Mouse (Mus musculus) kidney, embryonic 15.5 days (tissue): ENCODE measurements around the gene Ptpn7. TPM values are rescaled to one million over a fixed set of nuclear protein-coding genes. Genes with fewer than 3 reads are reported as not detected.
"Not testable (repeated sequence)": the region's sequence is repeated elsewhere in the genome, so short reads cannot be mapped to it uniquely, and the experiment has no call there.

Experiments used
- ATAC-seq: fragments of 200-750 bp; cut with Nextera tagmentation; replicated peaks from 2 replicates; pipeline ENCODE4 v1.8.0; 2017; ENCODE audit warnings: moderate TSS enrichment; ENCODE audit not compliant: low FRiP score
- H3K27ac ChIP-seq: fragments of 300-500 bp; sonication (generic); 2 replicates; pipeline ENCODE4 v1.5.1; 2015; ENCODE audit warnings: mild to moderate bottlenecking, inconsistent platforms
- H3K27me3 ChIP-seq: fragments of 300-500 bp; sonication (generic); 2 replicates; pipeline ENCODE4 v1.6.1; 2015; ENCODE audit warnings: inconsistent platforms
- H3K36me3 ChIP-seq: fragments of 300-500 bp; sonication (generic); 2 replicates; pipeline ENCODE4 v1.6.1; 2015; ENCODE audit warnings: inconsistent platforms
- H3K4me1 ChIP-seq: fragments of 300-500 bp; sonication (generic); 2 replicates; pipeline ENCODE4 v1.6.1; 2015; ENCODE audit warnings: inconsistent platforms
- H3K4me2 ChIP-seq: fragments of 300-500 bp; sonication (generic); 2 replicates; pipeline ENCODE4 v1.6.1; 2015; ENCODE audit warnings: moderate library complexity, mild to moderate bottlenecking, inconsistent platforms
- H3K4me3 ChIP-seq: fragments of 300-500 bp; sonication (generic); replicated peaks from 2 replicates; pipeline ENCODE4 v1.5.1; 2015; ENCODE audit warnings: mild to moderate bottlenecking, inconsistent platforms
- H3K9ac ChIP-seq: fragments of 300-500 bp; sonication (generic); 2 replicates; pipeline ENCODE4 v1.6.1; 2015; ENCODE audit warnings: mild to moderate bottlenecking, inconsistent platforms
- H3K9me3 ChIP-seq: fragments of 300-500 bp; sonication (generic); replicated peaks from 2 replicates; pipeline ENCODE4 v1.6.1; 2016; ENCODE audit warnings: inconsistent platforms
- WGBS: fragments of 180-500 bp; shearing (Covaris S2); methylation state at CpG from one replicate; pipeline ENCODE4 v1.1.7; 2015; ENCODE audit warnings: mixed read lengths; 5-methylcytosine and 5-hydroxymethylcytosine counted together
- polyA plus RNA-seq: library from polyadenylated mRNA; unstranded; fragments of >200 nt; fragmentation: Nextera tagmentation; extraction: Ambion mirVana; gene quantifications from 2 replicates; pipeline ENCODE4 v1.2.1, GENCODE M21; 2015

The Ptpn7 gene
- polyA plus RNA-seq, 1 experiment from 2014 or later: 1.2 TPM

DNA sequence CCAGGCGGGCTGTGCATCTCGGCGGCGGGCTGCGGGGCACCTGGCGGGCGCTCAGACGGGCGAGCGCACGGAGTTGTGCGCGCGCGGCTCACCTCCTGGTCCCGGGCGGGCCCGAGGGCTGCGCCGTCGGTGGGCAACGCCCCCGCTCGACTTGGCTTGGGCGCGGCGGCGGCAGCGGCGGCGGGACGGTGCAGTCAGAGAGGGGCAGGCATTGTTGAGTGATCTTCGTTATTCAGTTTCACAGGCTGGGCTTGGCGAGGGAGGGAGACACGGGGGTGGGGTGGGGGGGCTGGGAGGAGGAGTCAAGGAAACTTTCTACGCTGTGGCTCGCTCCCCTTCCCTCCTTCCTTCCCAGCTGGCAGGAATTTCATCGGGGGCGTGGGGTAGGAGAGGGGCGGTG is 27.4 kb upstream of the Ptpn7 start, which contains the start of gene Lgr6:
Gene Lgr6, minus strand, starts transcription at position 153 of the 400 bp plus-strand sequence.
- H3K9ac ChIP-seq: peak within 1 kb of the TSS; percentile 31; the same call in 1 of the 2 replicates
- H3K27ac ChIP-seq: no peak within 1 kb of the TSS
- peaks cover 76% of the 10 kb centered on the region for H3K27me3 ChIP-seq
- peaks cover 21% of the 10 kb centered on the region for H3K4me1 ChIP-seq
- no peaks in the 10 kb centered on the region for H3K36me3 ChIP-seq
- peak within 1 kb of the TSS; percentile 88 for H3K4me2 ChIP-seq
- H3K4me3 ChIP-seq: peak within 1 kb of the TSS; percentile 51
- peak; percentile 47 for ATAC-seq
- WGBS: under 1% methylated on average over 37 of the region's 40 CpGs
- H3K9me3 ChIP-seq: no peaks in the 10 kb centered on the region

DNA sequence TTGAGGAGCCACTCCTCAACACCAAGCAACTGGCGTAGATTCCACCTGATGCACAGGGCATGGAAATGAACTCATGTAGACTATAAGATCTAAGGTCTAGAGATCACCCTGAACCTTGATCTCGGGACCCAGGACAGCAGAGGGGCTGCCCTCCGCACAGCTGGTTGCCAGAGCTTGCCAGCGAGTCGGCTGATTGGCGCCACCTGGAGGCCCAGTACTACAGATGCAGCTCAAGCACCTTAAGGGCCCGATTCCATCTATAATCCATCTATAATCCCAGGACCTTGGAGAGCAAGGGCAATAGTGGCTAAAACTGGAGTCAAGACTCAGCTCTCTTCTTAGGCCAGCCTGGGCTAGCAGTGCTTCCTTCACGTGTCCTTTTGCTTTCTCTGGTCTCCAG is 26.5 kb upstream of the Ptpn7 start:
- 3% methylated on average over 8 of the region's 8 CpGs for WGBS
- no peak overlapping the region for H3K9ac ChIP-seq
- H3K4me3 ChIP-seq: peak overlapping the region; percentile 51
- peak overlapping the region; percentile 88 for H3K4me2 ChIP-seq
- H3K27ac ChIP-seq: no peak overlapping the region
- H3K36me3 ChIP-seq: no peaks in the 10 kb centered on the region
- 0 out of 2 replicates have a peak, but pooled peaks have one; percentile 13 for ATAC-seq
- peaks cover 71% of the 10 kb centered on the region for H3K27me3 ChIP-seq
- H3K9me3 ChIP-seq: no peaks in the 10 kb centered on the region
- peaks cover 17% of the 10 kb centered on the region for H3K4me1 ChIP-seq

DNA sequence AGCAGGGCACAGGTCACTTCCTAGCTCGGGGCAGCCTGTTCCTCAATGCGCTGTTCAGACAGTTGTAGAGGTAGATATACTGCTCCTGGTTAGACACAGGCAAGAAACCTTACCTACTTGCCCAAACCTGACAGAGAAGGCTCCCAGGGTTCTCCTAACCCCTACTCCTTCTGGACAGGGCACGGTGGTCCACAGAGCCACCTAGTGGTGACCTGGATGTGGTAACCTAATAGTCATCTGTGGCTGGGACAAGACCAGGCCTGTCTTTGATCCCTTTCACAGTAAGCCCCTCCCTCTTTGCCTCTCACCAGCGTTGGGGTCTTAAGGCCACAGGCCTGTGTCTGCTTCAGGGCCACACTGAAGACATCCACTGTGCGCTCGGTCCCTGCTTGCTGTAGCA is 23.9 kb upstream of the Ptpn7 start:
- H3K9me3 ChIP-seq: no peaks in the 10 kb centered on the region
- no peak overlapping the region for H3K27ac ChIP-seq
- no peak overlapping the region for H3K4me3 ChIP-seq
- WGBS: 35% methylated on average over 6 of the region's 6 CpGs
- H3K9ac ChIP-seq: no peak overlapping the region
- ATAC-seq: no peak
- H3K36me3 ChIP-seq: no peaks in the 10 kb centered on the region
- H3K4me1 ChIP-seq: peaks cover 23% of the 10 kb centered on the region
- no peak overlapping the region for H3K4me2 ChIP-seq
- H3K27me3 ChIP-seq: peaks cover 44% of the 10 kb centered on the region

DNA sequence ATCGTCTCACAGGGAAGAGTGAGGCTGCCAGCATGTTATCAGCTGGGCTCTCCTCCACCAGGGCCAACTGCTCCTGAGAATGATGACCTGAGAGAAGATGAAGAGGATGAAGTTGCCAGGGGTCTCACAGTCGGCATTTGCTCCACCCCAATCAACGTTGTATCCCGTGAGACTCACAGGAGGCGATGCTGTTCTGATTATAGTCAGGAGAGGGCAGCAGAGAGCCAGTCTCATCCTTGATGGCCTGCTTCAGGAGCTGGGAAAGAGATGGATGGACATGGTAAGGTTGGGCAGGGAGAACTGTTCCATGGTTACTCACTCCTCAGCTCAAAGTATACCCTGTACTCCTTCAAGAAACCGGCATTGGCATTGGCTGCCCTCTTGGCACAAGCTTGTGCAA is 22.4 kb upstream of the Ptpn7 start:
- H3K4me3 ChIP-seq: no peak overlapping the region
- peaks cover 17% of the 10 kb centered on the region for H3K4me1 ChIP-seq
- WGBS: 18% methylated on average over 6 of the region's 6 CpGs
- H3K27ac ChIP-seq: no peak overlapping the region
- H3K27me3 ChIP-seq: peaks cover 30% of the 10 kb centered on the region
- H3K36me3 ChIP-seq: no peaks in the 10 kb centered on the region
- no peak for ATAC-seq
- no peaks in the 10 kb centered on the region for H3K9me3 ChIP-seq
- no peak overlapping the region for H3K4me2 ChIP-seq
- H3K9ac ChIP-seq: no peak overlapping the region

DNA sequence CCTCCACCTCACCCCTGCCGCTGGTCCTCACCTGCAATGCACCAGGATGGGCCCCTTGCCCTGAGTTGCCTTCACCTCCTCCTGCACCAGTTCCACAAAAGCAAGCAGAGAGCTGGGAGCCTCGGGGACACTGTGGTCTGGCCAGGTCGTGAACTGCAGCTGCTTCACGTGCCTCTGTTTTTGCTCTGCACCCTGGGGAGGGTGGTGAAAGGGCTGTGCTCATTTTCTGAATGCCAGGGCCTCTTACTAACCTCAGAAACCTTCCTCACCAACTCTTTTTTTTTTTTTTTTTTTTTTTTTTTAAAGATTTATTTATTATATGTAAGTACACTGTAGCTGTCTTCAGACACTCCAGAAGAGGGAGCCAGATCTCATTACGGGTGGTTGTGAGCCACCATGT is 21.2 kb upstream of the Ptpn7 start:
- not testable (repeated sequence) for H3K9me3 ChIP-seq, H3K4me3 ChIP-seq, H3K9ac ChIP-seq, H3K4me1 ChIP-seq, H3K4me2 ChIP-seq, H3K27ac ChIP-seq, H3K36me3 ChIP-seq, ATAC-seq
- WGBS: 73% methylated on average over 5 of the region's 5 CpGs
- H3K27me3 ChIP-seq: peaks cover 18% of the 10 kb centered on the region

DNA sequence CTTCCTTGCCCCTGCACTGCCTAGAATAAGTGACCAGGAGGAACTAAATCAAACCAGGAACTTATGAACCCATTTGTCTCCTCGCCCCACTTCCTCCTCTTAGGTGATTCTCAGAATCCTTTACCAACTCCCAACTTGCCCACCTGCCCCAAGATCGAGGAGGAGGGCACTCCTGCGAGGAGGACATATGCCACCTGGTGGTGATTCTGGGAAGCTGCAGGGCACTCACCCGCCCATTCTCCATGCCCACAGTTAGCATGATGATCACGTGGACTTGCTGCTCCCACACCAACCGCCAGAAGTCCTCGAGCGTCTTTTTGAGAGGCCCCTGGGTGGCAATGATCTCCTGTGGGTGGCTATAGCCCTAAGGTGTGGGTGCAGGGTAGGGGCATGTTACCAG is 19.8 kb upstream of the Ptpn7 start:
- no peak overlapping the region for H3K4me2 ChIP-seq
- peaks cover 5% of the 10 kb centered on the region; the same call in 1 of the 2 replicates for H3K27me3 ChIP-seq
- WGBS: 12% methylated on average over 8 of the region's 8 CpGs
- no peak overlapping the region for H3K4me3 ChIP-seq
- no peaks in the 10 kb centered on the region for H3K9me3 ChIP-seq
- no peak overlapping the region for H3K27ac ChIP-seq
- no peaks in the 10 kb centered on the region for H3K36me3 ChIP-seq
- ATAC-seq: 0 out of 2 replicates have a peak, but pooled peaks have one; percentile 26
- H3K4me1 ChIP-seq: peaks cover 7% of the 10 kb centered on the region
- H3K9ac ChIP-seq: no peak overlapping the region

DNA sequence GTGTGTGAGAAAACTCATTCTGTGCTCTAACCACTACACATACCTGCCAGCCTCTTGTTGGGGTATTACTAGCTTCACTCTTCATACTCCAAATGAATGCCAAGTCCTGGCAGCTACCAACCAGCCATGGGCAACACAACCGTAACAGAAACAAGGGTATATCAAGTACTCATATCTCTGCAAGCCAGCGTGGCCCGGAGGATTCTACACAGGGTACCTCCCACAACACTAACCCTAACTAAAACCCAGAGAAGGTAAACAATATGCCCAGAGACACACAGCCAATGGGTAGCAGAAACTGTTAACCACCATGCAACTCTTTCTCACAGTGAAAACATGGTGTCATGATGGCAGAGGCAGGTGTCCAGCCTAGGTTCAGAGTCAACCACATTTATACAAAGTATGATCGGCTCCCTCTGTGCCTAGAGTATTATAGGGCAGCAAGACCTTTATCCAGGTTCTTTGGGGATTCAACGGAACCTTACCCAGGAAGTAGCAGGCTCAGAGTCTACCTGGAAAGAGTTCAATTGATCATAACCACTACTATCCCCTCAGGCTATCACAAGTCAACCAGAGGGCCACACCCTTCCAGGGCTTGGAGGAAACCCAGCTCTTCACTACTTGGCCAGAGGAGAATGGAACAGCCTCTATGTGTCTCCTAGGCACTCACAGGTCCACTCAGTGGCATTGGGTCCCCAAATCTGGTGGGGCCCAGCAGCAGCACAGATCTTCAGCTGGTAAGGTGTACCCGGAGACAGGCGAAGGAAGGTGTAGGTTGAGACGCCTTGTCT is 7.7 kb upstream of the Ptpn7 start:
- Histone ChIP-seq H3K4me1 (peaks cover 41% of the 10 kb centered on the region), H3K9me3 (no peaks in the 10 kb centered on the region), H3K4me2 (no peak overlapping the region), H3K36me3 (no peaks in the 10 kb centered on the region), H3K27me3 (peaks cover 8% of the 10 kb centered on the region; the same call in 1 of the 2 replicates), H3K4me3 (no peak overlapping the region), H3K9ac (no peak overlapping the region), H3K27ac (no peak overlapping the region)
- ATAC-seq: no peak
- WGBS: 92% methylated on average over 8 of the region's 8 CpGs

DNA sequence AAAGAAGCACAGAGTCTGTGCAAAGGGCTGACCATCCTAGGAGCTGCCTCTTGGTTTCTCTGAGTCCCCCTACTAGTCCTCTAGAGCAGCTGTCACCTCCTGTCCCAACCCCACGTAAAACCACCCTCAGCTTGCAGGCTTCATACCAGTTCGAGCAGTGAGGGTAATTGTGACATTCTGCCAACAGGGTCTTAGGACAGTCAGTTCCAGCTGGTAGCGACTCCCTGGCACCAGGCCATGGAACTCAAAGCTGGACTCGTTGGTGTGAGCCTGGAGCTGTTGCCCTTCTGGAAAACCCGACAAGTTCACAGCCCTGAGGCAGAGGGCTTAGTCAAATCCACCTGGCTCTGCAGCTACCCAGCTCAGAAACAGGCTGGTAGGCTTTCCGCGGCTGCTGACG is 6.5 kb upstream of the Ptpn7 start:
- Histone ChIP-seq H3K36me3 (no peaks in the 10 kb centered on the region), H3K4me2 (no peak overlapping the region), H3K27ac (no peak overlapping the region), H3K4me3 (no peak overlapping the region), H3K9ac (no peak overlapping the region), H3K9me3 (no peaks in the 10 kb centered on the region), H3K27me3 (peaks cover 8% of the 10 kb centered on the region; the same call in 1 of the 2 replicates), H3K4me1 (peaks cover 45% of the 10 kb centered on the region)
- ATAC-seq: no peak
- 66% methylated on average over 8 of the region's 8 CpGs for WGBS

DNA sequence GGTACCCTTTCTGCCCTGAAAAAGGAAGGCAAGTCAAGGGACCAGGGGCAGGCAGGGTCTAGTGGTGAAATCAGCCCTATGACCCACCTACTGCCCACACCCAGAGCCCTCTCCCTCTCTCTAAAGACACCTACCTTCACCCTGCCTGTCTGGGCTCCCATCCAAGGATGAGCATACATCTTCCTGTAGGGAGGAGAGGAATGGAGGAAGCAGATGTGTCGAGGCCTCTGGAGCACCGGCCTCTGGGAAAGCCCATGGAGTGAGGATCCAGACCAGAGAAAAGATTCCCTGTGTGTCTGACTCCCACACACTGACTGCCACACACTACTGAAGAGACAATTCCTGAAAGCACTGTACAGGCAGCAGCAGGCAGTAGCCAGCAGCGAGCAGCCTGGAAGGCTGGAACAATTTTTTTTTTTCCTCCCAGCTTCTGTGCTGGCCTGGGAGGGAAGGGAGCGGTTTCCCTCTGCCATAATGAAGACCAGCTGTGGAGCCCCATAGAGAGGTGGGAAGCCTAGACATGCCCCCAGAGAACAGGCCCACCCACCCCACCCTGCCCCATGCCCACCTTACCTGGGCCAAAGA is 6.0 kb upstream of the Ptpn7 start:
- ATAC-seq: no peak
- H3K27ac ChIP-seq: no peak overlapping the region
- H3K4me1 ChIP-seq: peaks cover 50% of the 10 kb centered on the region
- no peak overlapping the region for H3K4me3 ChIP-seq
- no peaks in the 10 kb centered on the region for H3K9me3 ChIP-seq
- H3K27me3 ChIP-seq: peaks cover 8% of the 10 kb centered on the region; the same call in 1 of the 2 replicates
- no peak overlapping the region for H3K4me2 ChIP-seq
- no peaks in the 10 kb centered on the region for H3K36me3 ChIP-seq
- WGBS: 20% methylated on average over 4 of the region's 4 CpGs
- H3K9ac ChIP-seq: no peak overlapping the region

DNA sequence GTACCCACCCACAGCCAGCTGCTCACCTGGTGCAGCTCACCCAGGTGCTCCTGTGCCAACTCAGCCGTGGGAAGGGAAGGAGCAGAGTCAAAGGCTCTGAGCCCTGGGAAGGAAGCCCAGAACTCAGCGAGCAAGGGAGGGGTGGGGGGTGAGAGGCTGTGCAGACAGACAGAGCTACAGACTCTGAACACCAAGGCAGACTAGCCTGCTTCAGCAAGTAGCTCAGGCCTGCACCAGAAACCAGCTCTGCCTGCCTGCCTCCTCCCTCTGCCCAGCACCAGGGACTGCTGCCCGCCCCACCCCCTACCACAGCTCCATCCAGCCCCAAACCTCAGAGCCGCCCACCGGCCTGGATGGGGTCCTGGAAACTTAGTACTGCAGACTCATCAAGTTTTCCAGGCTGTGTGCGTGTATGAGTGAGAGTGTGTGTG is 4.5 kb upstream of the Ptpn7 start:
- Histone ChIP-seq H3K27me3 (peaks cover 8% of the 10 kb centered on the region; the same call in 1 of the 2 replicates), H3K9ac (no peak overlapping the region), H3K27ac (0 out of 2 replicates have a peak overlapping the region, but pooled peaks have one; percentile 24), H3K4me1 (peaks cover 65% of the 10 kb centered on the region), H3K36me3 (no peaks in the 10 kb centered on the region), H3K4me3 (no peak overlapping the region), H3K9me3 (no peaks in the 10 kb centered on the region), H3K4me2 (peak overlapping the region; percentile 16; the same call in 1 of the 2 replicates)
- 0 out of 2 replicates have a peak, but pooled peaks have one; percentile 7 for ATAC-seq
- WGBS: 46% methylated on average over 6 of the region's 6 CpGs

DNA sequence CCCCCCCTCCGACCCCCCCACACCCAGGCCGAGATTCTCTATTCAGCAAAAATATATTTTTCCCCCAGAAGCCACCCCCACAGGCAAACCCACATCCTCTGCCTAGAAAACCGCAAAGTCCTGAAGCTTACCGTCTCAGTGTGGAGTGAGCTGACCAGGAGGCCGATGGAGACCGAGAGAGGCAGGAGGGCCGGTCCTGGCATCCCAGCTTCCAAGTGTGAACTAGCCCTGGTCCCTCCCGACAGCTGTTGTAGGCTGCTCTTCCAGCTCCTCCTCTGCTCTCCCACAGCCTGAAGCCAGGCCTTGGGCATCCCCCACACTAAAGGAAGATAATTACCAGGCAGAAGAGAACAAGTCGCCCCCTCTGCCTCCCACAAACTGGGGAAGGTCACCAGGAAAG is 3.5 kb upstream of the Ptpn7 start:
- ATAC-seq: no peak
- no peak overlapping the region for H3K4me3 ChIP-seq
- H3K4me2 ChIP-seq: 0 out of 2 replicates have a peak overlapping the region, but pooled peaks have one; percentile 5
- WGBS: 27% methylated on average over 9 of the region's 9 CpGs
- H3K27me3 ChIP-seq: peaks cover 8% of the 10 kb centered on the region; the same call in 1 of the 2 replicates
- peaks cover 61% of the 10 kb centered on the region for H3K4me1 ChIP-seq
- H3K27ac ChIP-seq: peak overlapping the region; percentile 29; the same call in 1 of the 2 replicates
- H3K9me3 ChIP-seq: no peaks in the 10 kb centered on the region
- H3K9ac ChIP-seq: no peak overlapping the region; the same call in 1 of the 2 replicates
- no peaks in the 10 kb centered on the region for H3K36me3 ChIP-seq

DNA sequence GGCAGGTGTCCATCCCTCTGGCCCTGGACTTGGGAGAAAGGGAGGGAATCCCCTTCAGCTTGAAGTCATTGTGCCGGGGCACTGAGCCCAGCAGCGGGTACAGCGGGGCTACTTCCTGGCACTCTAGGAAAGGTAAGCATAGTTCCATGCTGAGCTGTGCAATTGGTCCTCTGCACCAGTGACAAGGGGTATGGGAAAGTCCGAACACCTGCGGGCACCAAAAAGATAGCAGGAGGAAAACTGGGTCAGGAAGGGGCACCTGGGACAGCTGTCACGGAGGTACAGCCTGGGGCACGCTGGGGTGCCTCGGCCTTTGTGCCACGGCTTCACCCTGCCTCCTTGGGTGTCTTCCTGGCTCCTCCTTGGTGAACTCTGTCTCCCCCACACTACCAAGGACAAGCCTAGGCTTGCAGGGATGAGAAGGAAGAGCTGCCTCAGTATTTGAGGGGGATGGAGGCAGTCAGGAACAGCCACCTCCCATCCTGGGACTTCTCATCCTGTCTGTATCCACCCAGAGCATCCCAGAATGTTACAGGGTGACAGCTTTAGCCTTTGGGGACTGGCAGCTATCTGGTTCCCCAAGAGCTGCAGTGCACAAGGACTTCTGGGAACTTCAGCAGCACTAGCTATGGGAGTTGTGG is 2.8 kb upstream of the Ptpn7 start:
- Histone ChIP-seq H3K4me2 (no peak overlapping the region), H3K9ac (no peak overlapping the region), H3K36me3 (no peaks in the 10 kb centered on the region), H3K27ac (peak overlapping the region; percentile 29; the same call in 1 of the 2 replicates), H3K9me3 (no peaks in the 10 kb centered on the region), H3K27me3 (peaks cover 8% of the 10 kb centered on the region; the same call in 1 of the 2 replicates), H3K4me1 (peaks cover 61% of the 10 kb centered on the region), H3K4me3 (no peak overlapping the region)
- no peak for ATAC-seq
- 75% methylated on average over 9 of the region's 9 CpGs for WGBS
